Mouse (Mus musculus) stomach, postnatal 0 days (tissue): ENCODE data around the gene Fzd9.

Experiments
- CTCF ChIP-seq: IDR thresholded peaks from 2 replicates; pipeline ENCODE4 v1.5.1; 2016; ENCODE audit warnings: antibody characterized with exemption, low read depth, mild to moderate bottlenecking, moderate library complexity
- EP300 ChIP-seq: optimal IDR thresholded peaks from 2 replicates; pipeline ENCODE3; 2016; ENCODE audit warnings: antibody characterized with exemption

- TF ChIP-seq CTCF (peak; percentile 57), EP300 (no peak)
Measured at GRCm38 (mm10) chr5:135238832-135239231, 12.2 kb downstream of the Fzd9 start.
